Mouse (Mus musculus) forebrain, embryonic 10.5 days (tissue): Measurements from ENCODE around the gene Gng10. TPM values are rescaled to one million over a fixed set of nuclear protein-coding genes. Genes with fewer than 3 reads are reported as not detected.

Experiments
- polyA plus RNA-seq: library from polyadenylated mRNA; unstranded; fragments of >200 nt; fragmentation: Nextera tagmentation; extraction: Ambion mirVana; gene quantifications from 2 replicates; pipeline ENCODE4 v1.2.1, GENCODE M21; 2016

Gng10 gene
- polyA plus RNA-seq, 1 experiment from 2014 or later: 70.4 TPM

Other genes with a start within 250 kb of the Gng10 start
- gene Olfr267, start 247.4 kb upstream of the Gng10 start, polyA plus RNA-seq: not detected in 2 replicates
- gene Ecpas, start 122.3 kb upstream of the Gng10 start, polyA plus RNA-seq: 32.6 and 33.9 TPM in 2 replicates
- 1.2 and 1.5 TPM in 2 replicates for gene Zkscan16, start 91.5 kb upstream of the Gng10 start, polyA plus RNA-seq
- gene Ptgr1, start 48.0 kb upstream of the Gng10 start, polyA plus RNA-seq: 12.0 and 12.8 TPM in 2 replicates
- gene Dnajc25, start 40.0 kb upstream of the Gng10 start, polyA plus RNA-seq: 5.4 and 5.9 TPM in 2 replicates
- 6.7 and 7.8 TPM in 2 replicates for gene Gm20503, start 31.9 kb upstream of the Gng10 start, polyA plus RNA-seq
- gene AI481877, start 103.9 kb downstream of the Gng10 start, polyA plus RNA-seq: not detected in 2 replicates
- gene Ugcg, start 154.2 kb downstream of the Gng10 start, polyA plus RNA-seq: 11.7 and 12.0 TPM in 2 replicates